Mouse (Mus musculus) lung, postnatal 0 days (tissue): ENCODE results near the gene Hcar2. TPM values are rescaled to one million over a fixed set of nuclear protein-coding genes. Genes with fewer than 3 reads are reported as not detected.

Experiments
- ATAC-seq: fragments of 200-750 bp; cut with Nextera tagmentation; 2 replicates; pipeline ENCODE4 v1.8.0; 2017; ENCODE audit warnings: moderate library complexity
- DNase-seq: peaks from one replicate; pipeline ENCODE4 v3.0.0-alpha.2; 2016; ENCODE audit warnings: low spot score
- H3K27ac ChIP-seq: fragments of 300-500 bp; sonication (generic); 2 replicates; pipeline ENCODE4 v1.5.1; 2014; ENCODE audit warnings: antibody characterized with exemption, mild to moderate bottlenecking, low read length, mixed read lengths
- H3K27me3 ChIP-seq: fragments of 300-500 bp; sonication (generic); replicated peaks from 2 replicates; pipeline ENCODE4 v1.6.1; 2014; ENCODE audit warnings: low read length, mixed read lengths; ENCODE audit not compliant: insufficient read depth
- H3K36me3 ChIP-seq: fragments of 300-500 bp; sonication (generic); 2 replicates; pipeline ENCODE4 v1.6.1; 2014; ENCODE audit warnings: low read length, mixed read lengths; ENCODE audit not compliant: insufficient read depth
- H3K4me1 ChIP-seq: fragments of 300-500 bp; sonication (generic); 2 replicates; pipeline ENCODE4 v1.6.1; 2014; ENCODE audit warnings: antibody characterized with exemption, low read depth, low read length, mixed read lengths; ENCODE audit not compliant: insufficient read depth
- H3K4me2 ChIP-seq: fragments of 300-500 bp; sonication (generic); replicated peaks from 2 replicates; pipeline ENCODE4 v1.6.1; 2014; ENCODE audit warnings: low read depth, mild to moderate bottlenecking, low read length, moderate library complexity, mixed read lengths
- H3K4me3 ChIP-seq: fragments of 300-500 bp; sonication (generic); 2 replicates; pipeline ENCODE4 v1.5.1; 2014; ENCODE audit warnings: low read depth, low read length
- H3K9ac ChIP-seq: fragments of 300-500 bp; sonication (generic); replicated peaks from 2 replicates; pipeline ENCODE4 v1.6.1; 2014; ENCODE audit warnings: low read depth, mild to moderate bottlenecking
- H3K9me3 ChIP-seq: fragments of 300-500 bp; sonication (generic); 2 replicates; pipeline ENCODE4 v1.6.1; 2016; ENCODE audit warnings: low read length, mixed read lengths
- CTCF ChIP-seq: IDR thresholded peaks from 2 replicates; pipeline ENCODE4 v1.5.1; 2016; ENCODE audit warnings: antibody characterized with exemption, mild to moderate bottlenecking
- EP300 ChIP-seq: IDR thresholded peaks from 2 replicates; pipeline ENCODE4 v1.6.1; 2016; ENCODE audit warnings: antibody characterized with exemption, mild to moderate bottlenecking, control low read depth
- WGBS: fragments of 180-500 bp; shearing (Covaris S2); extraction: QIAGEN DNeasy Blood & Tissue Kit; methylation state at CpG from one replicate; pipeline ENCODE4 v1.1.7; 2014; 5-methylcytosine and 5-hydroxymethylcytosine counted together
- polyA plus RNA-seq: library from polyadenylated mRNA; unstranded; fragments of >200 nt; fragmentation: Nextera tagmentation; extraction: Ambion mirVana; gene quantifications from 2 replicates; pipeline ENCODE4 v1.2.1, GENCODE M21; 2015

Hcar2 gene
- polyA plus RNA-seq, 1 experiment from 2014 or later: 3.7 TPM

DNA sequence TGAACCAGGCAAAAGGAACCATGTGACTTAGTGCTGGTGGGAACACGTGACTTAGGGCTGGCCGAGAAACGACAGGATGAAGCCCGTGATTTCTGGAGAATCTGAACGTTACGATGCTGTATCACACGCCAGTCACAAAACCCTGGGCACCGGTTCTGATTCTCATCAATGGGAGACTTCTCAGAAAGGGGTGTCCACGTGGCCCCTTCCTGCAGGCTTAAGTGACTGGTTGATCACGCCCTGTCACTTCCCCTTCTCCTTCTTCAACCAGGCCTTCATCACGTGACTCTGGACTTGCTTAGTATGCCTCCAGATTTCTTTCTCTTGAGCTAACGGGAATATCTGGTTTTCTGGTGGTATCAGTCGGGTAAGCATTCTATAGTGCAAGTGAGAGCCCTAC is 32.1 kb upstream of the Hcar2 start:
- no peak for ATAC-seq
- Histone ChIP-seq H3K36me3 (no peaks in the 10 kb centered on the region), H3K9ac (no peak overlapping the region), H3K4me1 (no peaks in the 10 kb centered on the region), H3K27ac (no peak overlapping the region), H3K4me3 (no peak overlapping the region), H3K9me3 (no peaks in the 10 kb centered on the region), H3K4me2 (no peak overlapping the region), H3K27me3 (no peaks in the 10 kb centered on the region)
- WGBS: 71% methylated on average over 13 of the region's 13 CpGs
- TF ChIP-seq EP300 (no peak), CTCF (no peak)
- peak; percentile 37 for DNase-seq

GRCm38 (mm10) chr5:123896395-123896794 is 31.1 kb upstream of the Hcar2 start:
- H3K36me3 ChIP-seq: no peaks in the 10 kb centered on the region
- no peak for TF ChIP-seq CTCF
- TF ChIP-seq EP300: no peak
- no peak overlapping the region for H3K4me2 ChIP-seq
- H3K9me3 ChIP-seq: no peaks in the 10 kb centered on the region
- no peak for DNase-seq
- H3K4me3 ChIP-seq: no peak overlapping the region
- H3K27ac ChIP-seq: no peak overlapping the region
- ATAC-seq: no peak
- H3K27me3 ChIP-seq: no peaks in the 10 kb centered on the region
- WGBS: 64% methylated on average over 11 of the region's 11 CpGs
- no peaks in the 10 kb centered on the region for H3K4me1 ChIP-seq
- no peak overlapping the region for H3K9ac ChIP-seq

- no peak overlapping the region for H3K4me3 ChIP-seq
- WGBS: 79% methylated on average over 5 of the region's 5 CpGs
- no peaks in the 10 kb centered on the region for H3K36me3 ChIP-seq
- no peak overlapping the region for H3K4me2 ChIP-seq
- H3K9ac ChIP-seq: no peak overlapping the region
- ATAC-seq (no peak), DNase-seq (no peak)
- no peaks in the 10 kb centered on the region for H3K4me1 ChIP-seq
- H3K27me3 ChIP-seq: no peaks in the 10 kb centered on the region
- H3K9me3 ChIP-seq: no peaks in the 10 kb centered on the region
- H3K27ac ChIP-seq: no peak overlapping the region
- TF ChIP-seq EP300 (no peak), CTCF (no peak)
Measured at GRCm38 (mm10) chr5:123893520-123893919, 28.2 kb upstream of the Hcar2 start.

- DNase-seq (peak; percentile 71), ATAC-seq (no peak)
- H3K27ac ChIP-seq: no peak overlapping the region
- no peaks in the 10 kb centered on the region for H3K36me3 ChIP-seq
- no peaks in the 10 kb centered on the region for H3K27me3 ChIP-seq
- WGBS: 26% methylated on average over 6 of the region's 6 CpGs
- H3K9me3 ChIP-seq: no peaks in the 10 kb centered on the region
- H3K9ac ChIP-seq: no peak overlapping the region
- TF ChIP-seq EP300 (no peak), CTCF (no peak)
- no peak overlapping the region for H3K4me2 ChIP-seq
- no peaks in the 10 kb centered on the region for H3K4me1 ChIP-seq
- no peak overlapping the region for H3K4me3 ChIP-seq
Measured at GRCm38 (mm10) chr5:123891669-123892068, 26.4 kb upstream of the Hcar2 start.

GRCm38 (mm10) chr5:123890987-123891386 is 25.7 kb upstream of the Hcar2 start:
- no peak for ATAC-seq
- no peak overlapping the region for H3K4me2 ChIP-seq
- no peak overlapping the region for H3K4me3 ChIP-seq
- H3K9ac ChIP-seq: no peak overlapping the region
- no peaks in the 10 kb centered on the region for H3K27me3 ChIP-seq
- TF ChIP-seq CTCF (no peak), EP300 (no peak)
- H3K4me1 ChIP-seq: no peaks in the 10 kb centered on the region
- no peaks in the 10 kb centered on the region for H3K36me3 ChIP-seq
- DNase-seq: no peak
- no peak overlapping the region for H3K27ac ChIP-seq
- no peaks in the 10 kb centered on the region for H3K9me3 ChIP-seq
- 70% methylated on average over 5 of the region's 5 CpGs for WGBS

- Histone ChIP-seq H3K27ac (no peak overlapping the region), H3K4me2 (no peak overlapping the region), H3K27me3 (no peaks in the 10 kb centered on the region), H3K36me3 (no peaks in the 10 kb centered on the region), H3K9ac (no peak overlapping the region), H3K9me3 (no peaks in the 10 kb centered on the region), H3K4me1 (no peaks in the 10 kb centered on the region), H3K4me3 (no peak overlapping the region)
- DNase-seq (no peak), ATAC-seq (no peak)
- 59% methylated on average over 2 of the region's 2 CpGs for WGBS
- TF ChIP-seq CTCF (no peak), EP300 (no peak)
Measured at GRCm38 (mm10) chr5:123890312-123890711, 25.0 kb upstream of the Hcar2 start.

- no peaks in the 10 kb centered on the region for H3K9me3 ChIP-seq
- H3K4me2 ChIP-seq: no peak overlapping the region
- H3K4me1 ChIP-seq: no peaks in the 10 kb centered on the region
- H3K36me3 ChIP-seq: no peaks in the 10 kb centered on the region
- DNase-seq (no peak), ATAC-seq (no peak)
- 33% methylated on average over 3 of the region's 3 CpGs for WGBS
- H3K9ac ChIP-seq: no peak overlapping the region
- H3K27ac ChIP-seq: no peak overlapping the region
- no peak overlapping the region for H3K4me3 ChIP-seq
- TF ChIP-seq EP300: no peak
- TF ChIP-seq CTCF: no peak
- H3K27me3 ChIP-seq: no peaks in the 10 kb centered on the region
Measured at GRCm38 (mm10) chr5:123886365-123886764, 21.1 kb upstream of the Hcar2 start.
